Mouse (Mus musculus) inflammation-experienced regulatory T-cells, adult 16 weeks (primary cell): ENCODE data around the gene Cd52. TPM values are rescaled to one million over a fixed set of nuclear protein-coding genes. Genes with fewer than 3 reads are reported as not detected.

ENCODE experiments used
- polyA plus RNA-seq: library from polyadenylated mRNA; unstranded; fragments of 100-300 nt; shearing (Covaris generic); gene quantifications from one replicate; pipeline ENCODE4 v1.2.1, GENCODE M21; 2017

The Cd52 gene
- polyA plus RNA-seq: 2,675 TPM

GRCm38 (mm10) chr4:134094923-134095547, at the start of gene Cd52:
Gene Cd52, minus strand, starts transcription at chr4:134095082.

GRCm38 (mm10) chr4:134128221-134128982, 33.5 kb upstream of the Cd52 start, which contains the start of gene Sh3bgrl3:
Gene Sh3bgrl3, minus strand, starts transcription at chr4:134128789.

GRCm38 (mm10) chr4:134101979-134102741, 7.3 kb upstream of the Cd52 start, which contains the start of gene Ubxn11:
Gene Ubxn11, plus strand, starts transcription at chr4:134102570.

GRCm38 (mm10) chr4:134060135-134060865, 34.6 kb downstream of the Cd52 start, which contains the start of gene Crybg2:
Gene Crybg2, plus strand, starts transcription at chr4:134060815.

GRCm38 (mm10) chr4:134053538-134053937, 41.3 kb downstream of the Cd52 start, which contains the start of gene Zfp683:
Gene Zfp683, plus strand, starts transcription at chr4:134053838.

Other genes starting within 250 kb of the Cd52 start
- 297 TPM for gene Rps6ka1, start 207.3 kb downstream of the Cd52 start, polyA plus RNA-seq
- gene Hmgn2, start 126.4 kb downstream of the Cd52 start, polyA plus RNA-seq: 425 TPM
- gene Dhdds, start 94.2 kb downstream of the Cd52 start, polyA plus RNA-seq: 39.1 TPM
- gene Lin28a, start 76.2 kb downstream of the Cd52 start, polyA plus RNA-seq: not detected
- gene Zfp683, start 41.2 kb downstream of the Cd52 start, polyA plus RNA-seq: 2.5 TPM
- gene Crybg2, start 34.3 kb downstream of the Cd52 start, polyA plus RNA-seq: 18.3 TPM
- gene Ubxn11, start 7.5 kb upstream of the Cd52 start, polyA plus RNA-seq: 48.4 TPM
- 1,409 TPM for gene Sh3bgrl3, start 33.7 kb upstream of the Cd52 start, polyA plus RNA-seq
- gene Cep85, start 92.0 kb upstream of the Cd52 start, polyA plus RNA-seq: 89.6 TPM
- not detected for gene Gm7534, start 107.9 kb upstream of the Cd52 start, polyA plus RNA-seq
- not detected for gene Catsper4, start 132.3 kb upstream of the Cd52 start, polyA plus RNA-seq
- not detected for gene Cnksr1, start 143.3 kb upstream of the Cd52 start, polyA plus RNA-seq
- gene E130218I03Rik, start 148.6 kb upstream of the Cd52 start, polyA plus RNA-seq: 9.3 TPM
- 15.7 TPM for gene Zfp593, start 150.5 kb upstream of the Cd52 start, polyA plus RNA-seq
- not detected for gene Gm30191, start 151.9 kb upstream of the Cd52 start, polyA plus RNA-seq
- gene Grrp1, start 159.0 kb upstream of the Cd52 start, polyA plus RNA-seq: not detected
- 27.9 TPM for gene Pdik1l, start 192.8 kb upstream of the Cd52 start, polyA plus RNA-seq
- gene Trim63, start 220.0 kb upstream of the Cd52 start, polyA plus RNA-seq: not detected
- gene Slc30a2, start 248.1 kb upstream of the Cd52 start, polyA plus RNA-seq: 1.1 TPM